Mouse (Mus musculus) lung, postnatal 0 days (tissue): ENCODE data around the gene Stxbp5. TPM values are rescaled to one million over a fixed set of nuclear protein-coding genes. Genes with fewer than 3 reads are reported as not detected.
A peak's percentile ranks its signal among the peaks of the same experiment; 100 is the strongest.

Source experiments
- ATAC-seq: fragments of 200-750 bp; cut with Nextera tagmentation; 2 replicates; pipeline ENCODE4 v1.8.0; 2017; ENCODE audit warnings: moderate library complexity
- DNase-seq: peaks from one replicate; pipeline ENCODE4 v3.0.0-alpha.2; 2016; ENCODE audit warnings: low spot score
- H3K27ac ChIP-seq: fragments of 300-500 bp; sonication (generic); 2 replicates; pipeline ENCODE4 v1.5.1; 2014; ENCODE audit warnings: antibody characterized with exemption, mild to moderate bottlenecking, low read length, mixed read lengths
- H3K27me3 ChIP-seq: fragments of 300-500 bp; sonication (generic); replicated peaks from 2 replicates; pipeline ENCODE4 v1.6.1; 2014; ENCODE audit warnings: low read length, mixed read lengths; ENCODE audit not compliant: insufficient read depth
- H3K36me3 ChIP-seq: fragments of 300-500 bp; sonication (generic); 2 replicates; pipeline ENCODE4 v1.6.1; 2014; ENCODE audit warnings: low read length, mixed read lengths; ENCODE audit not compliant: insufficient read depth
- H3K4me1 ChIP-seq: fragments of 300-500 bp; sonication (generic); 2 replicates; pipeline ENCODE4 v1.6.1; 2014; ENCODE audit warnings: antibody characterized with exemption, low read depth, low read length, mixed read lengths; ENCODE audit not compliant: insufficient read depth
- H3K4me2 ChIP-seq: fragments of 300-500 bp; sonication (generic); replicated peaks from 2 replicates; pipeline ENCODE4 v1.6.1; 2014; ENCODE audit warnings: low read depth, mild to moderate bottlenecking, low read length, moderate library complexity, mixed read lengths
- H3K4me3 ChIP-seq: fragments of 300-500 bp; sonication (generic); 2 replicates; pipeline ENCODE4 v1.5.1; 2014; ENCODE audit warnings: low read depth, low read length
- H3K9ac ChIP-seq: fragments of 300-500 bp; sonication (generic); replicated peaks from 2 replicates; pipeline ENCODE4 v1.6.1; 2014; ENCODE audit warnings: low read depth, mild to moderate bottlenecking
- H3K9me3 ChIP-seq: fragments of 300-500 bp; sonication (generic); 2 replicates; pipeline ENCODE4 v1.6.1; 2016; ENCODE audit warnings: low read length, mixed read lengths
- CTCF ChIP-seq: IDR thresholded peaks from 2 replicates; pipeline ENCODE4 v1.5.1; 2016; ENCODE audit warnings: antibody characterized with exemption, mild to moderate bottlenecking
- EP300 ChIP-seq: IDR thresholded peaks from 2 replicates; pipeline ENCODE4 v1.6.1; 2016; ENCODE audit warnings: antibody characterized with exemption, mild to moderate bottlenecking, control low read depth
- WGBS: fragments of 180-500 bp; shearing (Covaris S2); extraction: QIAGEN DNeasy Blood & Tissue Kit; methylation state at CpG from one replicate; pipeline ENCODE4 v1.1.7; 2014; 5-methylcytosine and 5-hydroxymethylcytosine counted together
- polyA plus RNA-seq: library from polyadenylated mRNA; unstranded; fragments of >200 nt; fragmentation: Nextera tagmentation; extraction: Ambion mirVana; gene quantifications from 2 replicates; pipeline ENCODE4 v1.2.1, GENCODE M21; 2015

Stxbp5 gene
- polyA plus RNA-seq, 1 experiment from 2014 or later = 3.0 TPM

DNA sequence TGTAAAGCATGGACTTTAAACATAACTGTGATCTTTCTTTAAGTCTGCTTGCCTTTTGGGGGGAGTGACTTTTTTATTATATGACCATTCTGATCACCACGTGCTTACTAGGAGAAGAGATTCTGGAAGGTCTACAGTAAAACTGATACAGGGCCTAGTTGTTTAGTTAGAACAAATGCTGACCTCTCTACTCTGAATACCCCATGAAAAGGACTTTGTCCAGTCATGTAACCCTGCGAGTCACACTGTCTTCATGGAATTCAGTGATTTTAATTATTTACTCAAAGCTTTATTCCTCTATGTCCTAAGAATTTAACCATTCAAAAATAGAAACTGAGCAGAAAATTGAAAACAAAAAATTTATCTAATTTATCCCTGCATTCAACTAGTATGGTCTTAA lies 93.3 kb downstream of the Stxbp5 start:
- TF ChIP-seq CTCF = no peak
- no peak for TF ChIP-seq EP300
- DNase-seq = no peak
- WGBS = 80% methylated on average over 2 of the region's 2 CpGs

DNA sequence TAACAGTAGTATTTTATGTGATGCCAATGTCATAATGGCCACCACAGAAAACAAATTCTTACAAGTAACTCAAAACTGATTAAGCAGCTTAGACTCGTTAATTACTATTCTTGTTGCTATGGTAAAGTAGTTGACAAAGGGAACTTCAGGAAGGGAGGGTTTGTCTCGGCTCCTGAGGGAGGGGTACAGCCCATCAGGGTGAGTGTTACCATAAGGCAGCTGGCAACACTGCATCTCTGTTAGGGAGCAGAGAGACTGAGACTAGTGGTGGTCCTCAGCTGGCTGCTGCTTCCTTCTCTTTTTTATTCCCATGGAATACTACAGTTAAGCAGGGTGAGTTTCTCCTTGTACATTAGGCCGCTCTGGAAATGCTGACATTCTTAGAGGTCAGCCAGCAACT lies 95.5 kb downstream of the Stxbp5 start:
- DNase-seq (no peak), ATAC-seq (no peak)
- Histone ChIP-seq H3K9me3 (no peaks in the 10 kb centered on the region), H3K27ac (no peak overlapping the region), H3K27me3 (no peaks in the 10 kb centered on the region), H3K4me2 (no peak overlapping the region), H3K9ac (no peak overlapping the region), H3K4me3 (no peak overlapping the region), H3K36me3 (no peaks in the 10 kb centered on the region), H3K4me1 (no peaks in the 10 kb centered on the region)
- 65% methylated on average over 3 of the region's 3 CpGs for WGBS
- no peak for TF ChIP-seq EP300
- TF ChIP-seq CTCF = no peak

More for the DNA sequence above, 93.3 kb downstream of the Stxbp5 start:
- no peak overlapping the region for H3K9ac ChIP-seq
- no peaks in the 10 kb centered on the region for H3K27me3 ChIP-seq
- H3K4me2 ChIP-seq = no peak overlapping the region
- no peaks in the 10 kb centered on the region for H3K9me3 ChIP-seq
- no peaks in the 10 kb centered on the region for H3K4me1 ChIP-seq
- no peak overlapping the region for H3K4me3 ChIP-seq
- no peaks in the 10 kb centered on the region for H3K36me3 ChIP-seq
- ATAC-seq = no peak
- H3K27ac ChIP-seq = no peak overlapping the region

DNA sequence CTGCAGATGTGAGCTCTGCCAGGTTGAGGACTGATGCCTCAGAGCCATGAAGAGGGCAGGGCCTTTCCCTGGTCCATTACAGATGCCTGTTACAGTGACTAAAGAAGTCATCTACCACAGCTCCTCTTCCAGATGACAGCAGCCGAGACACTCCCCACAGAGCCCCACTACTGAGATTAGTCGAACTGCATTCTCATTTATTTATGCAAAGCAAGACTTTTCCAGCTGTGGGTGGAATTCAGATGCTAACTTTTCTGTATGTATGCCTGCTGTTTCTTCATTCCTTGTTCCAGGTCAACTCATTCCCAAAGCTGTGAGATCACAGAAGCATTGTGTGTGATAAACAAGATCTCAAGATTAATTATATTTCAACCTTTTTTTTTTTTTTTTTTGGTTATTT lies 97.8 kb downstream of the Stxbp5 start:
- no peak for ATAC-seq
- no peak overlapping the region for H3K4me2 ChIP-seq
- WGBS = 69% methylated on average over 2 of the region's 2 CpGs
- DNase-seq = no peak
- H3K9me3 ChIP-seq = no peaks in the 10 kb centered on the region
- H3K9ac ChIP-seq = no peak overlapping the region
- H3K27me3 ChIP-seq = no peaks in the 10 kb centered on the region
- no peak overlapping the region for H3K4me3 ChIP-seq
- H3K4me1 ChIP-seq = no peaks in the 10 kb centered on the region
- peaks cover 2% of the 10 kb centered on the region; the same call in 1 of the 2 replicates for H3K36me3 ChIP-seq
- TF ChIP-seq CTCF = no peak
- TF ChIP-seq EP300 = no peak
- no peak overlapping the region for H3K27ac ChIP-seq

DNA sequence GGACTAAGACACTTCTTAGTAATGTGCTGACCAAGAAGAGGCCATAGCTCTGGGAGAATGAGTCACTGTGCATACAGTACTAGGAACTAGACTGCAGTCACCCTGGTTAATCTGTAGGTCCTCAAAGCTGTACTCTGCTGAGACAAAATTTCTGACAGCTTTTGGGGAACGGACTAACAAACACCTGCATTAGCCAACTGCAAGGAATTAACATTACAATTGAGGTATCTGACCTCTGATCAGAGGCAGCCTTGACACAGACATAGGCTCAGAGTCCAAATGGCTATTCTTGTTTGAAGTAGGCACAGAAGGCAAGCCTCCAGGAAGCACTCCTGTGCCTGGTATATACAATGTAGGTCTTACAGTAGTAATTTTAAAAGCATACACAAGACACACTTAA lies 99.3 kb downstream of the Stxbp5 start:
- H3K27me3 ChIP-seq = no peaks in the 10 kb centered on the region
- no peak for ATAC-seq
- DNase-seq = no peak
- TF ChIP-seq CTCF (no peak), EP300 (no peak)
- no peak overlapping the region for H3K9ac ChIP-seq
- peaks cover 9% of the 10 kb centered on the region; the same call in 1 of the 2 replicates for H3K36me3 ChIP-seq
- H3K4me3 ChIP-seq = no peak overlapping the region
- H3K4me2 ChIP-seq = no peak overlapping the region
- no peaks in the 10 kb centered on the region for H3K4me1 ChIP-seq
- no peak overlapping the region for H3K27ac ChIP-seq
- 67% methylated on average over 1 of the region's 1 CpGs for WGBS
- no peaks in the 10 kb centered on the region for H3K9me3 ChIP-seq

DNA sequence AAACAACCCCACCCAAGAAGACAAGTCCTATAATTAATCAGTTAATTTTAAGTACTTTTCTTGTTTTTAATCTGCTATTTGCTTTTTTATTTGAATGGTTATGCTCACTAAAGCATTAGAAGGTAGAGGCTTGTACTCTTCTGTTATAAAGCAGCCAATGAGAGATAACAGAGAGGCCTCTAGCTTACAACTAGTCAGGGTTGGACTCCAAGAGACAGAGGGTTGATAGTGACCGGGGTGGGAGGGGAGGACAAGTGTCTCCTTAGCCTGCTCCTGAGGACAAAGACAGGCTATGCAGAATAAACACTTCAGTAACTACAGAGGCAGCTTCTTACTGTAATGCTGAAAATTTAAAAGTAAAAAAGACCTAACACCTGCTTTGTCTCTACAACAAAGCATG lies 101.8 kb downstream of the Stxbp5 start:
- no peak overlapping the region for H3K27ac ChIP-seq
- H3K27me3 ChIP-seq = no peaks in the 10 kb centered on the region
- no peaks in the 10 kb centered on the region for H3K9me3 ChIP-seq
- H3K9ac ChIP-seq = no peak overlapping the region
- peaks cover 9% of the 10 kb centered on the region; the same call in 1 of the 2 replicates for H3K36me3 ChIP-seq
- H3K4me3 ChIP-seq = no peak overlapping the region
- H3K4me2 ChIP-seq = no peak overlapping the region
- no peak for DNase-seq
- 72% methylated on average over 1 of the region's 1 CpGs for WGBS
- TF ChIP-seq EP300 = no peak
- TF ChIP-seq CTCF = no peak
- ATAC-seq = no peak
- no peaks in the 10 kb centered on the region for H3K4me1 ChIP-seq

DNA sequence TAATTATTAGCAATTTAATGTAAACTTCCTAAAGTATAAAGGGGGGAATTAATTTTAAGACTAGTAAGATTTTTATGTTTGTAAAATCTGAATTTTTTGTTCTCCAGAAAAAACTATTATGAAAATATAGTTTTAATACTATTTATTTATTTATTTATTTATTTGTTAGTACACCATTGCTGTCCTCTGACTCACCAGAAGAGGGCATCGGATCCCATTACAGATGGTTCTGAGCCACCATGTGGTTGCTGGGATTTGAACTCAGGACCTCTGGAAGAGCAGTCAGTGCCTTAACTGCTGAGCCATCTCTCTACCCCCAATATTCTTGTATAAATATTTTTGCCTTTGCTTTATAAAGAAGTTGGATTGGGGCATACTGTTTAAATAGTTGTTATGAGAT lies 104.5 kb downstream of the Stxbp5 start:
- H3K27me3 ChIP-seq = no peaks in the 10 kb centered on the region
- no peaks in the 10 kb centered on the region for H3K4me1 ChIP-seq
- TF ChIP-seq EP300 (no peak), CTCF (peak; percentile 24; the same call in 1 of the 2 replicates)
- no peak overlapping the region for H3K9ac ChIP-seq
- H3K36me3 ChIP-seq = peaks cover 9% of the 10 kb centered on the region; the same call in 1 of the 2 replicates
- WGBS = 97% methylated on average over 1 of the region's 1 CpGs
- no peak for DNase-seq
- H3K9me3 ChIP-seq = no peaks in the 10 kb centered on the region
- H3K27ac ChIP-seq = no peak overlapping the region
- H3K4me3 ChIP-seq = no peak overlapping the region
- ATAC-seq = no peak
- no peak overlapping the region for H3K4me2 ChIP-seq

DNA sequence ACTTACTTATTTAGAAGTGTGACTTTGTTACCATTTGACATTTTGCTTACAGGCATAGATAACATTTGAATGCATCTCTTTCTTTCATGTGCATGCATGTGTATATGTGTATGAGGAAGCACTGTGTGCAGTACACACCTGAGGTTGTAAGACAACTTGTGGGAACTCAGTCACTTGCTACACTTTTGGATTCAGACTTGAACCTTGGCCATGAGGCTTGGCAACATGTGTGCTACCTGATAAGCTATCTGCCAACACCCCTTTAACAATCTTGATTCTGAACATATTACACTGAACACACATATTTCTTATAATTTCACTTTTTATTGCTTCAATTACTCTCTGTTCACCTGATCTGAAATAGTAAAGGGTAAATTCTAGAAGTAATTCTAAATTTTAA lies 106.5 kb downstream of the Stxbp5 start:
- Histone ChIP-seq H3K36me3 (peaks cover 9% of the 10 kb centered on the region), H3K4me3 (no peak overlapping the region), H3K9ac (no peak overlapping the region), H3K4me2 (no peak overlapping the region), H3K4me1 (no peaks in the 10 kb centered on the region), H3K27ac (no peak overlapping the region), H3K9me3 (no peaks in the 10 kb centered on the region), H3K27me3 (no peaks in the 10 kb centered on the region)
- TF ChIP-seq EP300 = no peak
- TF ChIP-seq CTCF = no peak
- no peak for ATAC-seq
- no peak for DNase-seq
